ENCODE assay signal across 17 mouse cellular contexts in genomic region chr4:76989961-76990360, GRCm38 (mm10).
"Had no signal": no experiment of that assay in that cellular context is flagged by ENCODE, and none has a peak within 500 bp of the region (broad histone marks: within the 10 kb centered on the region; RNA-seq: fewer than 3 reads in every experiment).

No protein-coding gene starts in this region.

- H3K36me3 ChIP-seq: neural tube, embryonic 12.5 days; neural tube, embryonic 13.5 days; neural tube, embryonic 15.5 days; stomach, embryonic 15.5 days had no signal

- H3K9me3 ChIP-seq: neural tube, embryonic 12.5 days; neural tube, embryonic 13.5 days; neural tube, embryonic 15.5 days; stomach, embryonic 15.5 days had no signal

- DNase-seq: retina, postnatal 1 day; right cerebral cortex, adult 18-20 months; right cerebral cortex, postnatal 14 days; right cerebral cortex, postnatal 25 days; right cerebral cortex, postnatal 4 days; spleen, adult 18-20 months; thymus, adult 18-20 months; thymus, adult 2 months; thymus, postnatal 14 days; thymus, postnatal 25 days; thymus, postnatal 36 days; thymus, postnatal 4 days had no signal

- H3K27me3 ChIP-seq: neural tube, embryonic 12.5 days; neural tube, embryonic 13.5 days; neural tube, embryonic 15.5 days; stomach, embryonic 15.5 days had no signal

- H3K4me3 ChIP-seq: neural tube, embryonic 12.5 days; neural tube, embryonic 13.5 days; neural tube, embryonic 15.5 days; stomach, embryonic 15.5 days had no signal

- H3K4me1 ChIP-seq: neural tube, embryonic 12.5 days; neural tube, embryonic 13.5 days; neural tube, embryonic 15.5 days; stomach, embryonic 15.5 days had no signal

- H3K27ac ChIP-seq: neural tube, embryonic 12.5 days; neural tube, embryonic 13.5 days; neural tube, embryonic 15.5 days; stomach, embryonic 15.5 days; stomach, postnatal 0 days had no signal
